Mouse (Mus musculus) thymus, adult 2 months (tissue): ENCODE measurements around the gene Erc2.

Experiments used
- CTCF ChIP-seq: fragments of 200-500 bp; IDR thresholded peaks from 2 replicates; pipeline ENCODE4 v1.5.1; 2012; ENCODE audit warnings: mild to moderate bottlenecking, control low read depth, low read length, moderate library complexity, borderline replicate concordance; ENCODE audit not compliant: control insufficient read depth, poor library complexity, insufficient read depth; ENCODE audit errors: extremely low read depth
- POLR2A ChIP-seq: fragments of 200-500 bp; IDR thresholded peaks from 2 replicates; pipeline ENCODE4 v1.6.1; 2012; ENCODE audit warnings: mild to moderate bottlenecking, low read length, control low read depth, moderate library complexity; ENCODE audit not compliant: control insufficient read depth, poor library complexity, insufficient read depth; ENCODE audit errors: extremely low read depth

GRCm38 (mm10) chr14:28515331-28515730 lies 893.1 kb downstream of the Erc2 start:
- TF ChIP-seq CTCF (no peak), POLR2A (no peak)
